Mouse (Mus musculus) liver, embryonic 14.5 days (tissue): ENCODE measurements at regions not wholly inside any gene's neighbourhood (a gene's known extent, or its start where the extent isn't known, plus 50 kb on each side); places are given as distances from the start of the nearest gene placed in this dataset.

Experiments
- CTCF ChIP-seq: IDR thresholded peaks from 2 replicates; pipeline ENCODE4 v1.5.1; 2016; ENCODE audit warnings: antibody characterized with exemption, low read depth, control low read depth
- EP300 ChIP-seq: IDR thresholded peaks from 2 replicates; pipeline ENCODE4 v1.6.1; 2016; ENCODE audit warnings: antibody characterized with exemption, low read depth

GRCm38 (mm10) chr5:150866198-150866597 is 86.2 kb upstream of the Kl start:
- TF ChIP-seq CTCF (no peak), EP300 (no peak)
